Mouse (Mus musculus) embryonic facial prominence, embryonic 10.5 days (tissue): Measurements from ENCODE around the gene Aldh2. TPM values are rescaled to one million over a fixed set of nuclear protein-coding genes. Genes with fewer than 3 reads are reported as not detected.
"Not testable (repeated sequence)": the region's sequence is repeated elsewhere in the genome, so short reads cannot be mapped to it uniquely, and the experiment has no call there.

Experiments used
- DNase-seq: peaks from one replicate; pipeline ENCODE4 v3.0.0-alpha.2; 2017; ENCODE audit warnings: low spot score
- H3K27ac ChIP-seq: fragments of 300-500 bp; sonication (generic); replicated peaks from 2 replicates; pipeline ENCODE4 v1.5.1; 2016; ENCODE audit warnings: mild to moderate bottlenecking
- H3K27me3 ChIP-seq: fragments of 300-500 bp; sonication (generic); replicated peaks from 2 replicates; pipeline ENCODE4 v1.6.1; 2016; ENCODE audit warnings: low read depth, mild to moderate bottlenecking; ENCODE audit not compliant: poor library complexity, severe bottlenecking
- H3K36me3 ChIP-seq: fragments of 300-500 bp; sonication (generic); replicated peaks from 2 replicates; pipeline ENCODE4 v1.6.1; 2016; ENCODE audit warnings: mild to moderate bottlenecking, moderate library complexity
- H3K4me1 ChIP-seq: fragments of 300-500 bp; sonication (generic); 2 replicates; pipeline ENCODE4 v1.6.1; 2016
- H3K4me3 ChIP-seq: fragments of 300-500 bp; sonication (generic); 2 replicates; pipeline ENCODE4 v1.5.1; 2016; ENCODE audit warnings: mild to moderate bottlenecking, moderate library complexity
- H3K9me3 ChIP-seq: fragments of 300-500 bp; sonication (generic); 2 replicates; pipeline ENCODE4 v1.6.1; 2016; ENCODE audit warnings: mild to moderate bottlenecking
- WGBS: fragments of 180-500 bp; shearing (Covaris S2); methylation state at CpG from one replicate; pipeline ENCODE4 v1.1.7; 2016; 5-methylcytosine and 5-hydroxymethylcytosine counted together
- polyA plus RNA-seq: library from polyadenylated mRNA; unstranded; fragments of >200 nt; fragmentation: Nextera tagmentation; extraction: Ambion mirVana; gene quantifications from 2 replicates; pipeline ENCODE4 v1.2.1, GENCODE M21; 2016

The Aldh2 gene
- polyA plus RNA-seq, 1 experiment from 2014 or later: 157 TPM

DNA sequence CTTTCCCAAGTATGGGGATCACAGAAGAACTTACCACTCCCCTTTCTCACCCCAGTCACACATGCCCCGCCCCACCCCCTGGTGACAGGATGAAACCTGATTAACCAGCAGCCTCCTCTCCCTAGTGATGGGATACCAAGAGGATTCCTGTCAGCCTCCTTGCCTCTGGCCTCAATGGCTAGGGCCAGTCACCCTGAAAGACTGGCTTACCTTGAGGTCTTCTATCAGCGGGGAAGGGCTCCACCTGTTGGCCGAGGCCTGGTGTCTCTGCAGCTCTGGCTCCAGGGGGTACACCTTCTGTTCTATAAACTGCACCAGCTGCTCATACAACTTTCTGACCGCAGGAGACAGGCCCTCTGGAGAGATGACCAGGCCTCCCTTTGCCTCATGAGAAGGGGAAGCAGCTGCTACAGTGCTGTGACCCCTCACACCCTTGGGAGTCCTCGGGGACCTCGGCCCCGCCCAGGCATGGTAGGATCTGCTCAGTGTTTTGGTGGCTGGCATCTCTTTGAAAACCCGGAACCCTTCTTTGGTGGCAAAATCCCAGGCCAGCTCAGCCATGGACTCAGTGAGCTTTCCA, 16.0 kb upstream of the Aldh2 start:
- H3K36me3 ChIP-seq, DNase-seq, H3K27ac ChIP-seq, H3K4me3 ChIP-seq, H3K27me3 ChIP-seq, H3K9me3 ChIP-seq, H3K4me1 ChIP-seq: not testable (repeated sequence)
- 58% methylated on average over 8 of the region's 8 CpGs for WGBS

DNA sequence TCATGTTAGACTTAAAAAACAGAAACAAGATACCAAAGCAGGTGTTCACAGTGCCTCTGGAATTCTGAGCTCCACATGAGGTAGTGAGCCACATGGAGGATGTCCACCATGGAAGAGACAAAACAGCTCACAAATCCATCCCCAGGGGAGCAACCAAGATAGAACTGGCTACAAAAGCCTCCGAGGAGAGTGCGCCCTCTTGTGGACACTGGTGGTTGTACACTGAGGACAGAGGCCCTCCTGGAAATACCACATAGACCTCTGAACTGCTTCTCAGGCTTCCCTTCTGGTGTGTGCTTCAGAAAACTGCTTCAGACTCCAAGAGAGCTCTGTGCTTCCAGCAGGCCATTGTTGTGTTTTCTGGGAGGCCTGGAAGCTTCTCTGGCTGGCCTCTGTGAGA, 12.5 kb upstream of the Aldh2 start:
- DNase-seq: peak; percentile 78
- Histone ChIP-seq H3K4me3 (no peak overlapping the region), H3K4me1 (peaks cover 5% of the 10 kb centered on the region; the same call in 1 of the 2 replicates), H3K36me3 (no peaks in the 10 kb centered on the region), H3K27ac (no peak overlapping the region), H3K9me3 (no peaks in the 10 kb centered on the region), H3K27me3 (no peaks in the 10 kb centered on the region)
- 0% methylated on average over 2 of the region's 2 CpGs for WGBS

DNA sequence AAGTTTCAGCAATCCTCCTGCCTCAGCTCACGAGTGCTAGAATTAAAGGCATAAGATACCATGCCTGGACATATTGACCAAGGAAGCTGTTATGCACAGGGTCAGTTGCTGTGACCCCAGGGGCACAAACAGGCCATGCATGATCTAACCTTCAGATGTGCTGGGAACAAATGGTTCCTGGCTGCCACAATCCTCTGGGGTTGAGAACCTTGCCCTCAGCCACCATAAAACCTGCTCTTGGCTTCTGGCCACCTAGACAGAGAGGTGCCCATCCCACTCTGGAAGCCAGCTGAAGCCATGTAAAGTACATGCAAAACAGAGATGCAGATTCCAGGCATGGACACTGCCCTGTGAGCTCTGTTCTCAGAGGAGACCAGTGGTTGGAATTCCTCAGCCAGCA, 10.2 kb upstream of the Aldh2 start:
- not testable (repeated sequence) for H3K9me3 ChIP-seq, H3K27me3 ChIP-seq, DNase-seq, H3K4me1 ChIP-seq, H3K27ac ChIP-seq, H3K36me3 ChIP-seq, H3K4me3 ChIP-seq
- WGBS: 74% methylated on average over 1 of the region's 1 CpGs

DNA sequence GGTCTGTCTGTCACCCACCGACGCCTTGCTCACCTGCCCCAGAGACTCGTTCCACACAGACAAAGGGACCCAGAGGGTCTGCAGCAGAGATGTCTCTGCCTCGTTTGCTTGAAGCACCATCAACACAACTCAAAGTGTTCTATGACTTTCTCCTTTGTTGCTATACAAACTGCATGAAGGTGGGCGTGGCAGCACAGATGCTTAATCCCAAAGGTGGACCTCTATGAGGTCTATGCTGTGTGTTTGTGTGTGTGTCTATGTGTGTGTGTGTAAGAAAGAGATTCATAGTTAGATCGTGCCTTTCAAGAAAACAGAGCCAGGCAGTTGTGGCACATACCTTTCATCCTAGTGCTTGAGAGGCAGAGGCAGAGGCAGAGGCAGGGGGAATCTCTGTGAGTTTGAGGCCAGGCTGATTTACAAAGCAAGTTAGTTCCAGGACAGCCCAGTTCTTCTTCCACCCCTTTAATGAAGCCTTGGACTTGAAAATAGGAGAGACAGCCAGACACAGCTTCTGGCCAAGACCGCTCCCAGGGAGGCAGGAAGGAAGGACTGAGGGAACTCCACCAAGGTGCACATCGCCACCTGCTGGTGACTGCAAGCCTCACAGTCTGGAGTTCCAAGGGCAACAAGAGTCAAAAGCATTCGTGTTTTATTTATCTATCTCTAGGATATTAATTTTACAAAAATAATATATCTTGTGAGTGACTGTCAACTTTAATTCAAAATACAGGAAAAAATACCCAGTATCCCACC, 8.1 kb upstream of the Aldh2 start:
- 31% methylated on average over 9 of the region's 9 CpGs for WGBS
- Histone ChIP-seq H3K27me3 (no peaks in the 10 kb centered on the region; the same call in none of the 2 replicates), H3K4me3 (0 out of 2 replicates have a peak overlapping the region, but pooled peaks have one; percentile 16), H3K27ac (no peak overlapping the region), H3K4me1 (peaks cover 20% of the 10 kb centered on the region), H3K36me3 (no peaks in the 10 kb centered on the region), H3K9me3 (no peaks in the 10 kb centered on the region)
- peak; percentile 86 for DNase-seq

DNA sequence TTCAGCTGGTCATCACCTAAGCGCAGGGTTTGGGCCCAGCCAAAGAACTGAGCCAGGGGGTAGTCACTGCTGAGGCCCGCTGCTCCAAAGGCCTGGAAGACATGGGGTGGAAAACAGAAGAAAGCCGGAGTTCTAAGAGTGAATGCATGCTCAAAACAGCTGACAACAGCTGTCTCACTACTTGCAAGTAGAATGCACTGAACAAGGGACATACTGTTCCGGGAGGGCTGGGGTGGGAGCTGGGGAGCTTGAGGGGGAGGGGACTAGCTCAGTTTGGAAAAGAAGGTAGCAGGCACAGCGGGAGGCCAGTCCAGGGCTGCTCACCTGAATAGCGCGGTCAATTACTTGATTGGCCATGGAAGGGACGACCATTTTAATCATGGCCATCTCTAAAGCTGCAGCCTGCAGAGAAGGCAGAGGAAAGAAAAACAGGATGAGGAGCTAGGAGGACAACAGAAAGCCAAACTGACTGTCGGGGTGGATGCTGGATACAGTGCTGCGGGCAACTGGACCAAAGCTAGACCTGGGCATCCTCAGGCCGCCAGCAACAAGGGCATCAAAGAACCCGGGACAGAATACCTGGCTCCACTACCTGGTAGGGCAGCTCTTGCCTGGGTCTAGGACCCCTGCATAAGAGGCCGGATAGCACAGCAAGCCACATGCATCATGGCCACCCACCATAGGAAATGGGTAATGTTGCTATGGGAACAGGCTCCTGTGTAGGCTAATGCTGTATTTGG, 5.4 kb upstream of the Aldh2 start:
- H3K27ac ChIP-seq: no peak overlapping the region
- 57% methylated on average over 13 of the region's 13 CpGs for WGBS
- H3K27me3 ChIP-seq: no peaks in the 10 kb centered on the region; the same call in none of the 2 replicates
- H3K4me3 ChIP-seq: no peak overlapping the region
- H3K36me3 ChIP-seq: no peaks in the 10 kb centered on the region
- peaks cover 25% of the 10 kb centered on the region for H3K4me1 ChIP-seq
- no peaks in the 10 kb centered on the region for H3K9me3 ChIP-seq
- no peak for DNase-seq

DNA sequence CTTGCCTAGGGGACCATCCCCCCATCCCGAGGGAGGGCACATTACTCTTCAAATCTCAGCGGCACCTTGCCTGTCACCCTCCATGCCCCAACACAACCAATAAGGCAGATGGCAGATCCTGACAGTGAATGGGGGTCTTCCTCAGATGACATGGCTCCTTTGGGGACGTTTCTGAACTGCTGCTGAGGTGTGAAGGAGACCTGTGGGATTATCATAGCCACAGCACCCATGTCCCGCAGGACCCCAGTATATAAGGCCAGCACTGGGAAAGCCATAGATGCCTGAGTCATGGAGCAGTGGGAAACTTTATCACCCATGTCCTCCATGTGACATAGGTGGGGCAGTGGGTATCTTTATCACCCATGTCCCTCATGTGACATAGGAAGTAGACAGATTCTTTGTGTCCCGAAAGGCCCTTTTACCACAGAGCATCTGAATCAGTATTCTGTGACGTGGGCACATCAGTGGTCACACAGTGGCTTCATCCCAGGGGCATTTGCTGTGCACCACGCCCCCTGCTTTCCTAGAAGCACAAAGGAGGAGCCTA, 4.4 kb upstream of the Aldh2 start:
- no peak for DNase-seq
- Histone ChIP-seq H3K36me3 (no peaks in the 10 kb centered on the region), H3K27ac (no peak overlapping the region), H3K27me3 (no peaks in the 10 kb centered on the region; the same call in none of the 2 replicates), H3K9me3 (no peaks in the 10 kb centered on the region), H3K4me1 (peaks cover 35% of the 10 kb centered on the region), H3K4me3 (no peak overlapping the region)
- 81% methylated on average over 7 of the region's 7 CpGs for WGBS

DNA sequence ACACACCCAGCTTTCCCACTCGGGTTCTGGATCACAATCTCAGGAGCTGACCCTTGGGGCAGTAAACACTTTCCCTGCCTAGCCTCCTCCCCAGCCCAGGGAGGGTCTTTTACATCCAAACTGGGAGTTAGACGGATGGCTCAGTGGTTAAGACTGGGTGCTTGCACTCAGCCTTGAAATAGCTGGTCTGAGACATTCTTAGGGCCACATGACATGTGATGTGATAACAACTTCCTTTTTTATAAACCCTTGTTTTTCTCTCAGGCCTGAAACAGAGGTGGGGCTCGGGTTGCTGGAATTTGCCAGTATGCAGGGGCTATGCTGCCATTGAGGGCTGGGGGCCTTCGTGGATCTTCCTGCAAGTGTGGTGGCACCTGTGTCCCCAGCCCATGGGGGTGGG, 3.7 kb upstream of the Aldh2 start:
- Histone ChIP-seq H3K27ac (no peak overlapping the region; the same call in 1 of the 2 replicates), H3K9me3 (no peaks in the 10 kb centered on the region), H3K4me3 (no peak overlapping the region), H3K4me1 (peaks cover 42% of the 10 kb centered on the region), H3K36me3 (no peaks in the 10 kb centered on the region), H3K27me3 (no peaks in the 10 kb centered on the region; the same call in none of the 2 replicates)
- DNase-seq: no peak
- WGBS: 72% methylated on average over 4 of the region's 4 CpGs

DNA sequence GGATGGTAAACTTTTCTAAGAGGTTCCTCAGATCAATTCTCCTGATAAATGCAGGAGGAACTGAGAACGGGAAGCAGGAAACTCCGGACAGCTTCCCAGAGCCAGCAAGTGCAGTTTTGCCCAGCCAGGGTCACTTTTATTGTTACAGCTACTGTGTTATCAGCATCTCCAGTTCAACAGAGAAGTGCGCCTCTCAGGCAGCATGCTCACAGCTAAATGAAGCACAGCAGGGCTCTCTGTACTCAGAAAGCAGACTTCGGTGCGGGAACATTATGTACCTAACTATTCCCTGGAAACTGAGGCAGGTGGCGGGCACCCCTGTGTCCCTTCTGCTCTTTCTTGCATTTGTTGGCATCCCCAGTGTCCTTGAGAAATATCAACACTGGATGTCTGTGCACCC, 2.6 kb upstream of the Aldh2 start:
- Histone ChIP-seq H3K27ac (no peak overlapping the region), H3K27me3 (no peaks in the 10 kb centered on the region; the same call in none of the 2 replicates), H3K36me3 (no peaks in the 10 kb centered on the region), H3K4me3 (no peak overlapping the region), H3K4me1 (peaks cover 50% of the 10 kb centered on the region), H3K9me3 (no peaks in the 10 kb centered on the region)
- 83% methylated on average over 6 of the region's 6 CpGs for WGBS
- no peak for DNase-seq

DNA sequence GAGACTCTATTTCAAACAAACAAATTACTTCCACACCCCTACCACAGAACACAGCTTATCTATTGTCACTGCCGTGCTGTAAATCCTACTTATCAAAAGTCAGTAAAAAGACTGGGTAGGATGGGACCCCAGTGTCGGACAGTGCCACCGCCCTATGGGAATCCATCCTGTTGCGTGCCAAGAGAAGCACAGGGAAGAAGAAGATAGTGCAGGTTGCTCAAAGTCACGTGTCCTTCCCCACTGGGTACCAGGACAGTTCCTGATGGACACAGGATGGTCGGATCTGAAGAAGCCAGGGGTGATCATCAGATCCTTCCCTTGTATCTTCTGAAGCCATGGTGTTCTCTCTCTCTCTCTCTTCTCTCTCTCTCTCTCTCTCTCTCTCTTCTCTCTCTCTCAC, 2.1 kb upstream of the Aldh2 start:
- no peak overlapping the region for H3K4me3 ChIP-seq
- 80% methylated on average over 6 of the region's 6 CpGs for WGBS
- no peaks in the 10 kb centered on the region; the same call in none of the 2 replicates for H3K27me3 ChIP-seq
- H3K9me3 ChIP-seq: no peaks in the 10 kb centered on the region
- H3K4me1 ChIP-seq: peaks cover 50% of the 10 kb centered on the region
- DNase-seq: no peak
- H3K27ac ChIP-seq: no peak overlapping the region
- H3K36me3 ChIP-seq: no peaks in the 10 kb centered on the region

DNA sequence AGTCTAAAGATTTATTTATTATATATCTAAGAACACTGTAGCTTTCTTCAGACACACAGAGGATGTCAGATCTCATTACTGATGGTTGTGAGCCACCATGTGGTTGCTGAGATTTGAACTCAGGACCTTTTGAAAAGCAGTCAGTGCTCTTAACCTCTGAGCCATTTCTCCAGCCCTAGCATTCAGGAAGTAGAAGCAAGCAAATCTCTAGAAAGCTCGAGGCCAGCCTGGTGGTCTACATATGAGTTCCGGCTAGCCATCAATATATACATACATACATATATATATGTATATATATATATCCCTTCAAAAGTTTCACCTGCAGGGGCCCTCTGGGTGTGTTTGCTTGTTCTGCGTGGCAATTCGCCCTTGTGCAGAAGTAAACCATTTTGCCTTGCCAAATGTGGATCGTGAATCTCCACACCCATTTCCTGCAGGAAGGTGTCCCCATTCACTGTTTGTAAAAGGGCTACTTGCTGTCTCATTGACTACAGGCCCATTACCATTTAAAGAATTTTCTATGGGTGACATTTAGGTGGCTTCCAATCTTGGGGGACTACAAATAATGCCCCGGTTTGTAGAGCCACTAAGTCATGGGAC, 1.2 kb upstream of the Aldh2 start:
- H3K27me3 ChIP-seq: no peaks in the 10 kb centered on the region; the same call in none of the 2 replicates
- H3K36me3 ChIP-seq: no peaks in the 10 kb centered on the region
- H3K4me1 ChIP-seq: peaks cover 50% of the 10 kb centered on the region
- H3K27ac ChIP-seq: 0 out of 2 replicates have a peak overlapping the region, but pooled peaks have one; percentile 86
- DNase-seq: no peak
- 92% methylated on average over 6 of the region's 6 CpGs for WGBS
- H3K9me3 ChIP-seq: no peaks in the 10 kb centered on the region
- peak overlapping the region; percentile 92; the same call in 1 of the 2 replicates for H3K4me3 ChIP-seq

DNA sequence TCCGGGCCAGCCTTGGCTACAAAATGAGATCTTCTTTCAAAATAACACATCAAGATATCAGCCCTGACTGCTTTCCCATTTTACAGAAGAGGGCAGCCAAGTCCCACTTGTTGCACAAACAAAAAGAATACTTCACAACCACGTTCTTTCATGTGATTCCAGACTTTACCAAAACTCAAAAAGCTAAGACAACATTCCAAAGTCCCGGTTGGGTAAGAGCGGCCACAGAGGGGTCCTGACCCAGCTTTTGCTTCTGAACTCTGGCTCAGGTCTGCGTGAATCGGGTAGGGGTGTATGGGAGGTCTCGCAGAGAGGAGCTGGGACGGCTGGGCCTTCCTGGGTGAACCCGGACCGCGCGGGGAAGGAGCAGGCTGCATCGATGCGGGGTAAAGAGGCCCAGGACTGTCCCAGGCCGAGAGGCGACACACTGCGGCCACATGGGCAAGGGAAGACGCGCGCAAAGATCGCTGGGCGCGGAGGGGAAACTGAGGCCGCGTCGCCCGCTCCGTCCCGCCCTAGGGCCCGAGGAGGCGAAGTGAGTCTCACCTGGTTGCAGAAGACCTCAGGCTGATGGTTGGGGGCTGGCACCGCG, 712 bp downstream of the Aldh2 start:
- Histone ChIP-seq H3K27ac (peak overlapping the region; percentile 86), H3K4me3 (peak overlapping the region; percentile 92)
- WGBS: 4% methylated on average over 33 of the region's 33 CpGs

More for the DNA sequence above, 712 bp downstream of the Aldh2 start:
- H3K36me3 ChIP-seq: peaks cover 3% of the 10 kb centered on the region; the same call in 1 of the 2 replicates
- H3K4me1 ChIP-seq: peaks cover 40% of the 10 kb centered on the region
- no peaks in the 10 kb centered on the region; the same call in 1 of the 2 replicates for H3K27me3 ChIP-seq
- no peaks in the 10 kb centered on the region for H3K9me3 ChIP-seq
- no peak for DNase-seq
